Mouse (Mus musculus) lung, embryonic 15.5 days (tissue): ENCODE measurements at regions not wholly inside any gene's neighbourhood (a gene's known extent, or its start where the extent isn't known, plus 50 kb on each side); places are given as distances from the start of the nearest gene placed in this dataset.

Source experiments
- ATAC-seq: fragments of 200-750 bp; cut with Nextera tagmentation; 2 replicates; pipeline ENCODE4 v1.8.0; 2017; ENCODE audit warnings: moderate number of reproducible peaks, borderline replicate concordance; ENCODE audit not compliant: low FRiP score, low TSS enrichment; ENCODE audit errors: extremely low read depth
- H3K27ac ChIP-seq: fragments of 300-500 bp; sonication (generic); 2 replicates; pipeline ENCODE4 v1.5.1; 2015; ENCODE audit warnings: moderate library complexity, mild to moderate bottlenecking, inconsistent platforms
- H3K27me3 ChIP-seq: fragments of 300-500 bp; sonication (generic); 2 replicates; pipeline ENCODE4 v1.6.1; 2015; ENCODE audit warnings: inconsistent platforms
- H3K36me3 ChIP-seq: fragments of 300-500 bp; sonication (generic); 2 replicates; pipeline ENCODE4 v1.6.1; 2015; ENCODE audit warnings: inconsistent platforms
- H3K4me1 ChIP-seq: fragments of 300-500 bp; sonication (generic); 2 replicates; pipeline ENCODE4 v1.6.1; 2015; ENCODE audit warnings: inconsistent platforms
- H3K4me2 ChIP-seq: fragments of 300-500 bp; sonication (generic); 2 replicates; pipeline ENCODE4 v1.6.1; 2015; ENCODE audit warnings: inconsistent platforms, mild to moderate bottlenecking, moderate library complexity
- H3K4me3 ChIP-seq: fragments of 300-500 bp; sonication (generic); 2 replicates; pipeline ENCODE4 v1.5.1; 2015; ENCODE audit warnings: mild to moderate bottlenecking, inconsistent platforms
- H3K9ac ChIP-seq: fragments of 300-500 bp; sonication (generic); 2 replicates; pipeline ENCODE4 v1.6.1; 2015; ENCODE audit warnings: inconsistent platforms
- H3K9me3 ChIP-seq: fragments of 300-500 bp; sonication (generic); 2 replicates; pipeline ENCODE4 v1.6.1; 2016; ENCODE audit warnings: inconsistent platforms
- WGBS: fragments of 180-500 bp; shearing (Covaris S2); methylation state at CpG from one replicate; pipeline ENCODE4 v1.1.7; 2015; 5-methylcytosine and 5-hydroxymethylcytosine counted together

- H3K9me3 ChIP-seq, result no peaks in the 10 kb centered on the region
- WGBS, result 1% methylated on average over 13 of the region's 13 CpGs
- no peak overlapping the region for H3K27ac ChIP-seq
- peak overlapping the region; percentile 13 for H3K4me3 ChIP-seq
- H3K27me3 ChIP-seq, result peaks cover 11% of the 10 kb centered on the region; the same call in 1 of the 2 replicates
- no peaks in the 10 kb centered on the region for H3K36me3 ChIP-seq
- peaks cover 16% of the 10 kb centered on the region for H3K4me1 ChIP-seq
- peak overlapping the region; percentile 53 for H3K4me2 ChIP-seq
- peak; percentile 51; the same call in 1 of the 2 replicates for ATAC-seq
- 0 out of 2 replicates have a peak overlapping the region, but pooled peaks have one; percentile 3 for H3K9ac ChIP-seq
These were observed 151.3 kb upstream of the Rybp start for GRCm38 (mm10) chr6:100438511-100438991.

- Histone ChIP-seq H3K36me3 (no peaks in the 10 kb centered on the region), H3K4me1 (peaks cover 16% of the 10 kb centered on the region), H3K9ac (no peak overlapping the region), H3K4me3 (no peak overlapping the region), H3K4me2 (peak overlapping the region; percentile 53; the same call in 1 of the 2 replicates), H3K27me3 (peaks cover 11% of the 10 kb centered on the region), H3K9me3 (no peaks in the 10 kb centered on the region), H3K27ac (no peak overlapping the region)
- 26% methylated on average over 5 of the region's 5 CpGs for WGBS
- no peak for ATAC-seq
These were observed 150.7 kb upstream of the Rybp start for GRCm38 (mm10) chr6:100437980-100438379.

- Histone ChIP-seq H3K4me3 (no peak overlapping the region), H3K27me3 (peaks cover 11% of the 10 kb centered on the region)
- WGBS, result 37% methylated on average over 2 of the region's 2 CpGs
These were observed 149.2 kb upstream of the Rybp start for GRCm38 (mm10) chr6:100436507-100436906.

GRCm38 (mm10) chr6:100435222-100435621, 147.9 kb upstream of the Rybp start:
- H3K4me2 ChIP-seq, result no peak overlapping the region
- H3K36me3 ChIP-seq, result no peaks in the 10 kb centered on the region
- H3K9ac ChIP-seq, result no peak overlapping the region
- no peak for ATAC-seq
- H3K27me3 ChIP-seq, result peaks cover 8% of the 10 kb centered on the region; the same call in 1 of the 2 replicates
- no peak overlapping the region for H3K4me3 ChIP-seq
- peaks cover 16% of the 10 kb centered on the region for H3K4me1 ChIP-seq
- no peaks in the 10 kb centered on the region for H3K9me3 ChIP-seq
- WGBS, result 44% methylated on average over 5 of the region's 5 CpGs
- no peak overlapping the region for H3K27ac ChIP-seq

More at GRCm38 (mm10) chr6:100436507-100436906, 149.2 kb upstream of the Rybp start:
- H3K9me3 ChIP-seq, result no peaks in the 10 kb centered on the region
- no peak overlapping the region for H3K9ac ChIP-seq
- H3K36me3 ChIP-seq, result no peaks in the 10 kb centered on the region
- ATAC-seq, result no peak
- H3K4me1 ChIP-seq, result peaks cover 16% of the 10 kb centered on the region
- H3K4me2 ChIP-seq, result no peak overlapping the region
- H3K27ac ChIP-seq, result no peak overlapping the region

GRCm38 (mm10) chr6:100433534-100433867, 146.2 kb upstream of the Rybp start:
- H3K4me2 ChIP-seq, result no peak overlapping the region
- ATAC-seq, result no peak

GRCm38 (mm10) chr6:100432688-100433533, 145.6 kb upstream of the Rybp start:
- H3K4me3 ChIP-seq, result no peak overlapping the region
- 37% methylated on average over 17 of the region's 17 CpGs for WGBS
- peaks cover under 1% of the 10 kb centered on the region for H3K4me1 ChIP-seq
- no peak overlapping the region for H3K27ac ChIP-seq
- no peaks in the 10 kb centered on the region; the same call in 1 of the 2 replicates for H3K27me3 ChIP-seq
- H3K9ac ChIP-seq, result no peak overlapping the region
- H3K36me3 ChIP-seq, result no peaks in the 10 kb centered on the region
- no peaks in the 10 kb centered on the region for H3K9me3 ChIP-seq
- H3K4me2 ChIP-seq, result no peak overlapping the region
- no peak for ATAC-seq

More at GRCm38 (mm10) chr6:100433534-100433867, 146.2 kb upstream of the Rybp start:
- WGBS, result 67% methylated on average over 9 of the region's 9 CpGs
- H3K4me1 ChIP-seq, result peaks cover 6% of the 10 kb centered on the region
- H3K9me3 ChIP-seq, result no peaks in the 10 kb centered on the region
- no peak overlapping the region for H3K27ac ChIP-seq
- H3K9ac ChIP-seq, result no peak overlapping the region
- no peaks in the 10 kb centered on the region for H3K36me3 ChIP-seq
- no peaks in the 10 kb centered on the region; the same call in 1 of the 2 replicates for H3K27me3 ChIP-seq
- no peak overlapping the region for H3K4me3 ChIP-seq

GRCm38 (mm10) chr6:100430286-100430685, 143.0 kb upstream of the Rybp start:
- no peaks in the 10 kb centered on the region for H3K36me3 ChIP-seq
- H3K27ac ChIP-seq, result no peak overlapping the region
- no peaks in the 10 kb centered on the region for H3K4me1 ChIP-seq
- H3K9ac ChIP-seq, result no peak overlapping the region
- no peak overlapping the region for H3K4me3 ChIP-seq
- no peak for ATAC-seq
- 84% methylated on average over 4 of the region's 4 CpGs for WGBS
- H3K4me2 ChIP-seq, result no peak overlapping the region
- no peaks in the 10 kb centered on the region; the same call in 1 of the 2 replicates for H3K27me3 ChIP-seq
- H3K9me3 ChIP-seq, result no peaks in the 10 kb centered on the region

- Histone ChIP-seq H3K4me2 (no peak overlapping the region), H3K27me3 (no peaks in the 10 kb centered on the region; the same call in 1 of the 2 replicates), H3K4me1 (peaks cover 8% of the 10 kb centered on the region), H3K4me3 (no peak overlapping the region), H3K9me3 (no peaks in the 10 kb centered on the region), H3K27ac (no peak overlapping the region), H3K9ac (no peak overlapping the region), H3K36me3 (no peaks in the 10 kb centered on the region)
- 68% methylated on average over 6 of the region's 6 CpGs for WGBS
- no peak for ATAC-seq
These were observed 142.2 kb upstream of the Rybp start for GRCm38 (mm10) chr6:100429511-100429910.

GRCm38 (mm10) chr6:100428759-100429158, 141.5 kb upstream of the Rybp start:
- no peaks in the 10 kb centered on the region; the same call in 1 of the 2 replicates for H3K27me3 ChIP-seq
- H3K4me3 ChIP-seq, result no peak overlapping the region
- H3K9me3 ChIP-seq, result no peaks in the 10 kb centered on the region
- no peak overlapping the region for H3K27ac ChIP-seq
- no peak for ATAC-seq
- H3K4me2 ChIP-seq, result no peak overlapping the region
- no peaks in the 10 kb centered on the region for H3K36me3 ChIP-seq
- WGBS, result 67% methylated on average over 6 of the region's 6 CpGs
- H3K9ac ChIP-seq, result no peak overlapping the region
- H3K4me1 ChIP-seq, result peaks cover 8% of the 10 kb centered on the region

GRCm38 (mm10) chr6:100425551-100425950, 138.3 kb upstream of the Rybp start:
- WGBS, result 56% methylated on average over 1 of the region's 1 CpGs
- peaks cover 4% of the 10 kb centered on the region; the same call in 1 of the 2 replicates for H3K27me3 ChIP-seq

GRCm38 (mm10) chr6:100424788-100425403, 137.6 kb upstream of the Rybp start:
- H3K4me2 ChIP-seq, result no peak overlapping the region
- no peak overlapping the region for H3K27ac ChIP-seq
- H3K4me1 ChIP-seq, result peaks cover 20% of the 10 kb centered on the region
- H3K36me3 ChIP-seq, result no peaks in the 10 kb centered on the region
- H3K9ac ChIP-seq, result no peak overlapping the region
- ATAC-seq, result no peak
- H3K27me3 ChIP-seq, result peaks cover 4% of the 10 kb centered on the region; the same call in 1 of the 2 replicates
- no peaks in the 10 kb centered on the region for H3K9me3 ChIP-seq
- no peak overlapping the region for H3K4me3 ChIP-seq
- 38% methylated on average over 12 of the region's 12 CpGs for WGBS

More at GRCm38 (mm10) chr6:100425551-100425950, 138.3 kb upstream of the Rybp start:
- H3K36me3 ChIP-seq, result no peaks in the 10 kb centered on the region
- H3K4me2 ChIP-seq, result no peak overlapping the region
- peaks cover 17% of the 10 kb centered on the region for H3K4me1 ChIP-seq
- no peak for ATAC-seq
- H3K4me3 ChIP-seq, result no peak overlapping the region
- no peak overlapping the region for H3K9ac ChIP-seq
- no peak overlapping the region for H3K27ac ChIP-seq
- no peaks in the 10 kb centered on the region for H3K9me3 ChIP-seq

- H3K4me3 ChIP-seq, result no peak overlapping the region
- no peak for ATAC-seq
- peaks cover 4% of the 10 kb centered on the region; the same call in 1 of the 2 replicates for H3K27me3 ChIP-seq
- no peaks in the 10 kb centered on the region for H3K36me3 ChIP-seq
- H3K4me2 ChIP-seq, result no peak overlapping the region
- peaks cover 20% of the 10 kb centered on the region for H3K4me1 ChIP-seq
- H3K27ac ChIP-seq, result no peak overlapping the region
- H3K9ac ChIP-seq, result no peak overlapping the region
- H3K9me3 ChIP-seq, result no peaks in the 10 kb centered on the region
- 94% methylated on average over 6 of the region's 6 CpGs for WGBS
These were observed 136.9 kb upstream of the Rybp start for GRCm38 (mm10) chr6:100424181-100424580.
